Mouse (Mus musculus) CH12.LX (cell line): Measurements from ENCODE around the gene Med26. TPM values are rescaled to one million over a fixed set of nuclear protein-coding genes. Genes with fewer than 3 reads are reported as not detected.

ENCODE experiments used
- DNase-seq: peaks from one replicate; pipeline ENCODE4 v3.0.0-alpha.2; 2013; ENCODE audit errors: extremely low read depth
- H3K27ac ChIP-seq: 2 replicates; pipeline ENCODE4 v1.5.1; 2012; ENCODE audit warnings: low read depth, mild to moderate bottlenecking, control low read depth, moderate library complexity; ENCODE audit not compliant: insufficient read depth
- H3K27me3 ChIP-seq: replicated peaks from 2 replicates; pipeline ENCODE3; 2012; ENCODE audit warnings: inconsistent platforms
- H3K36me3 ChIP-seq, 2 experiments: replicated peaks in 1 of 2; 2 replicates each; pipeline versions ENCODE3 to v1.6.1; 2012; ENCODE audit warnings: inconsistent platforms in 1 of 2, low read length in 1 of 2, mild to moderate bottlenecking in 1 of 2, mixed read lengths in 1 of 2, moderate library complexity in 1 of 2; ENCODE audit not compliant: control insufficient read depth in 1 of 2, insufficient read depth in 1 of 2
- H3K4me1 ChIP-seq, 2 experiments: 2 replicates each; pipeline ENCODE4 v1.6.1; 2012; ENCODE audit warnings: inconsistent platforms in 1 of 2, moderate library complexity in 1 of 2; ENCODE audit not compliant: insufficient read depth in 2 of 2, control insufficient read depth in 1 of 2
- H3K4me2 ChIP-seq: 2 replicates; pipeline ENCODE4 v1.6.1; 2012; ENCODE audit warnings: low read depth, mild to moderate bottlenecking, control low read depth; ENCODE audit not compliant: poor library complexity, insufficient read depth, severe bottlenecking
- H3K4me3 ChIP-seq, 3 experiments: fragments of 150-350 bp in 1 of 3; sonication (generic) in 1 of 3; replicated peaks in 1 of 3; 2 replicates each; pipeline versions ENCODE3 to v1.5.1; 2011 to 2012; ENCODE audit warnings: low read depth in 2 of 3, low read length in 2 of 3, mild to moderate bottlenecking in 2 of 3, moderate library complexity in 2 of 3, control low read depth in 1 of 3, improper control_type of control experiment in 1 of 3, inconsistent platforms in 1 of 3, mixed read lengths in 1 of 3; ENCODE audit not compliant: poor library complexity in 1 of 3
- H3K79me2 ChIP-seq: replicated peaks from 2 replicates; pipeline ENCODE4 v1.6.1; 2012; ENCODE audit warnings: mild to moderate bottlenecking, moderate library complexity; ENCODE audit not compliant: control insufficient read depth, poor library complexity, insufficient read depth, severe bottlenecking; ENCODE audit errors: extremely low read depth
- H3K9ac ChIP-seq: 2 replicates; pipeline ENCODE4 v1.6.1; 2012; ENCODE audit warnings: low read depth, mild to moderate bottlenecking, control low read depth, moderate library complexity; ENCODE audit not compliant: insufficient read depth
- H3K9me3 ChIP-seq: replicated peaks from 2 replicates; pipeline ENCODE3; 2012; ENCODE audit warnings: low read length, inconsistent platforms, mixed read lengths
- BHLHE40 ChIP-seq: IDR thresholded peaks from 2 replicates; pipeline ENCODE4 v1.6.1; 2011; ENCODE audit warnings: mild to moderate bottlenecking, low read depth, low read length, improper control_type of control experiment
- CHD1 ChIP-seq: IDR thresholded peaks from 2 replicates; pipeline ENCODE4 v1.6.1; 2012; ENCODE audit warnings: low read depth, low read length, improper control_type of control experiment, inconsistent platforms
- CHD2 ChIP-seq: IDR thresholded peaks from 2 replicates; pipeline ENCODE4 v1.6.1; 2011; ENCODE audit warnings: low read length, improper control_type of control experiment
- CTCF ChIP-seq, 2 experiments: IDR thresholded peaks in 1 of 2; conservative IDR thresholded peaks in 1 of 2; 2 replicates each; pipeline ENCODE4 v1.5.1; 2011 to 2012; ENCODE audit warnings: low read depth in 2 of 2, low read length in 2 of 2, improper control_type of control experiment in 1 of 2, inconsistent platforms in 1 of 2, mild to moderate bottlenecking in 1 of 2, moderate library complexity in 1 of 2
- E2F4 ChIP-seq: IDR thresholded peaks from 2 replicates; pipeline ENCODE4 v1.6.1; 2011; ENCODE audit warnings: low read depth, low read length, improper control_type of control experiment; ENCODE audit not compliant: insufficient replicate concordance
- ELF1 ChIP-seq: IDR thresholded peaks from 2 replicates; pipeline ENCODE4 v1.6.1; 2014; ENCODE audit warnings: low read depth, mild to moderate bottlenecking, inconsistent platforms, low read length, improper control_type of control experiment
- EP300 ChIP-seq: IDR thresholded peaks from 2 replicates; pipeline ENCODE4 v1.6.1; 2011; ENCODE audit warnings: low read length, improper control_type of control experiment
- ETS1 ChIP-seq: conservative IDR thresholded peaks from 2 replicates; pipeline ENCODE4 v1.6.1; 2012; ENCODE audit warnings: low read depth, mild to moderate bottlenecking, inconsistent platforms, low read length, improper control_type of control experiment, moderate library complexity
- GABPA ChIP-seq: IDR thresholded peaks from 2 replicates; pipeline ENCODE4 v1.6.1; 2012; ENCODE audit warnings: low read depth, low read length, improper control_type of control experiment, inconsistent platforms; ENCODE audit not compliant: insufficient replicate concordance
- HCFC1 ChIP-seq: IDR thresholded peaks from 2 replicates; pipeline ENCODE4 v1.6.1; 2012; ENCODE audit warnings: low read depth, mild to moderate bottlenecking, inconsistent platforms, low read length, improper control_type of control experiment
- IRF4 ChIP-seq: IDR thresholded peaks from 2 replicates; pipeline ENCODE4 v1.6.1; 2014; ENCODE audit warnings: low read depth, mild to moderate bottlenecking, inconsistent platforms, low read length, improper control_type of control experiment
- JUN ChIP-seq: IDR thresholded peaks from 2 replicates; pipeline ENCODE4 v1.6.1; 2011; ENCODE audit warnings: low read depth, mild to moderate bottlenecking, low read length, improper control_type of control experiment, moderate library complexity; ENCODE audit not compliant: insufficient read depth
- JUND ChIP-seq: conservative IDR thresholded peaks from 2 replicates; pipeline ENCODE4 v1.6.1; 2011; ENCODE audit warnings: low read depth, low read length, improper control_type of control experiment
- KAT2A ChIP-seq: IDR thresholded peaks from 2 replicates; pipeline ENCODE4 v1.6.1; 2012; ENCODE audit warnings: low read length, improper control_type of control experiment, inconsistent platforms; ENCODE audit not compliant: insufficient replicate concordance
- MAFK ChIP-seq: IDR thresholded peaks from 2 replicates; pipeline ENCODE4 v1.6.1; 2011; ENCODE audit warnings: low read length, improper control_type of control experiment; ENCODE audit not compliant: insufficient replicate concordance
- MAX ChIP-seq: IDR thresholded peaks from 2 replicates; pipeline ENCODE4 v1.6.1; 2011; ENCODE audit warnings: low read length, improper control_type of control experiment
- MAZ ChIP-seq: IDR thresholded peaks from 2 replicates; pipeline ENCODE4 v1.6.1; 2012; ENCODE audit warnings: low read depth, mild to moderate bottlenecking, inconsistent platforms, low read length, improper control_type of control experiment, moderate library complexity
- MEF2A ChIP-seq: IDR thresholded peaks from 2 replicates; pipeline ENCODE4 v1.6.1; 2014; ENCODE audit warnings: low read depth, mild to moderate bottlenecking, inconsistent platforms, low read length, improper control_type of control experiment, borderline replicate concordance
- MXI1 ChIP-seq: IDR thresholded peaks from 2 replicates; pipeline ENCODE4 v1.6.1; 2011; ENCODE audit warnings: mild to moderate bottlenecking, low read depth, low read length, improper control_type of control experiment
- MYC ChIP-seq: IDR thresholded peaks from 2 replicates; pipeline ENCODE4 v1.6.1; 2011; ENCODE audit warnings: low read depth, mild to moderate bottlenecking, improper control_type of control experiment, low read length
- NELFE ChIP-seq: IDR thresholded peaks from 2 replicates; pipeline ENCODE4 v1.6.1; 2011; ENCODE audit warnings: low read depth, low read length, improper control_type of control experiment
- NRF1 ChIP-seq: IDR thresholded peaks from 2 replicates; pipeline ENCODE4 v1.6.1; 2014; ENCODE audit warnings: low read depth, mild to moderate bottlenecking, inconsistent platforms, low read length, improper control_type of control experiment, moderate library complexity
- PAX5 ChIP-seq: IDR thresholded peaks from 2 replicates; pipeline ENCODE4 v1.6.1; 2012; ENCODE audit warnings: low read length, inconsistent platforms, mixed read lengths
- POLR2A ChIP-seq: IDR thresholded peaks from 2 replicates; pipeline ENCODE4 v1.6.1; 2011; ENCODE audit warnings: low read depth, mild to moderate bottlenecking, improper control_type of control experiment, low read length
- POLR2AphosphoS2 ChIP-seq: IDR thresholded peaks from 2 replicates; pipeline ENCODE4 v1.6.1; 2011; ENCODE audit warnings: low read depth, low read length, improper control_type of control experiment
- RAD21 ChIP-seq: IDR thresholded peaks from 2 replicates; pipeline ENCODE4 v1.6.1; 2011; ENCODE audit warnings: low read depth, mild to moderate bottlenecking, low read length, improper control_type of control experiment, moderate library complexity
- RCOR1 ChIP-seq: conservative IDR thresholded peaks from 2 replicates; pipeline ENCODE4 v1.6.1; 2012; ENCODE audit warnings: low read depth, mild to moderate bottlenecking, inconsistent platforms, low read length, improper control_type of control experiment
- SIN3A ChIP-seq: IDR thresholded peaks from 2 replicates; pipeline ENCODE4 v1.6.1; 2012; ENCODE audit warnings: low read length, improper control_type of control experiment, inconsistent platforms
- SMC3 ChIP-seq: IDR thresholded peaks from 2 replicates; pipeline ENCODE4 v1.6.1; 2011; ENCODE audit warnings: low read depth, low read length, improper control_type of control experiment
- TBP ChIP-seq: conservative IDR thresholded peaks from 2 replicates; pipeline ENCODE4 v1.6.1; 2011; ENCODE audit warnings: low read depth, low read length, improper control_type of control experiment
- TCF12 ChIP-seq: IDR thresholded peaks from 2 replicates; pipeline ENCODE4 v1.6.1; 2014; ENCODE audit warnings: low read depth, mild to moderate bottlenecking, inconsistent platforms, low read length, improper control_type of control experiment
- UBTF ChIP-seq: IDR thresholded peaks from 2 replicates; pipeline ENCODE4 v1.6.1; 2012; ENCODE audit warnings: low read depth, mild to moderate bottlenecking, inconsistent platforms, low read length, improper control_type of control experiment, moderate library complexity
- USF1 ChIP-seq: IDR thresholded peaks from 2 replicates; pipeline ENCODE4 v1.6.1; 2014; ENCODE audit warnings: low read depth, mild to moderate bottlenecking, inconsistent platforms, low read length, improper control_type of control experiment
- USF2 ChIP-seq: conservative IDR thresholded peaks from 2 replicates; pipeline ENCODE4 v1.6.1; 2011; ENCODE audit warnings: low read depth, low read length, improper control_type of control experiment
- ZC3H11A ChIP-seq: IDR thresholded peaks from 2 replicates; pipeline ENCODE4 v1.6.1; 2012; ENCODE audit warnings: low read depth, mild to moderate bottlenecking, inconsistent platforms, low read length, improper control_type of control experiment
- ZKSCAN1 ChIP-seq: IDR thresholded peaks from 2 replicates; pipeline ENCODE4 v1.6.1; 2012; ENCODE audit warnings: low read depth, inconsistent platforms, low read length, improper control_type of control experiment, borderline replicate concordance
- ZMIZ1 ChIP-seq: IDR thresholded peaks from 2 replicates; pipeline ENCODE4 v1.6.1; 2012; ENCODE audit warnings: low read depth, mild to moderate bottlenecking, inconsistent platforms, low read length, improper control_type of control experiment
- ZNF384 ChIP-seq: IDR thresholded peaks from 2 replicates; pipeline ENCODE4 v1.6.1; 2012; ENCODE audit warnings: low read depth, low read length, improper control_type of control experiment, inconsistent platforms
- dilution Hi-C: fragments of 300-500 bp; cut with MboI; formaldehyde crosslinking; loops from 2 replicates; pipeline ENCODE4 v1.14.3; 2020; ENCODE audit warnings: low sequenced_read_pairs; ENCODE audit not compliant: extremely low pct_unique_long_range_greater_than_20kb, extremely low pct_ligation_motif_present
- in situ Hi-C: fragments of 300-500 bp; cut with MboI; formaldehyde crosslinking; loops from 3 replicates; pipeline ENCODE4 v1.14.3; 2019; ENCODE audit warnings: low sequenced_read_pairs, low pct_ligation_motif_present, low pct_unique_long_range_greater_than_20kb, mixed read lengths
- polyA plus RNA-seq: library from polyadenylated mRNA; unstranded; fragments of >175 nt; gene quantifications from 2 replicates; pipeline ENCODE4 v1.2.1, GENCODE M21; 2012; ENCODE audit warnings: low read depth; ENCODE audit not compliant: insufficient read length
- total RNA-seq, 2 experiments: library from RNA; depleted of rRNA; stranded (reverse); fragments of 300-350 nt in 1 of 2; fragments of >200 nt in 1 of 2; gene quantifications; 2 replicates each; pipeline ENCODE4 v1.2.3; 2012 to 2014

The Med26 gene
- total and polyA plus RNA-seq, 3 experiments, result 8.7 to 12.9 (median 9.7) TPM

DNA sequence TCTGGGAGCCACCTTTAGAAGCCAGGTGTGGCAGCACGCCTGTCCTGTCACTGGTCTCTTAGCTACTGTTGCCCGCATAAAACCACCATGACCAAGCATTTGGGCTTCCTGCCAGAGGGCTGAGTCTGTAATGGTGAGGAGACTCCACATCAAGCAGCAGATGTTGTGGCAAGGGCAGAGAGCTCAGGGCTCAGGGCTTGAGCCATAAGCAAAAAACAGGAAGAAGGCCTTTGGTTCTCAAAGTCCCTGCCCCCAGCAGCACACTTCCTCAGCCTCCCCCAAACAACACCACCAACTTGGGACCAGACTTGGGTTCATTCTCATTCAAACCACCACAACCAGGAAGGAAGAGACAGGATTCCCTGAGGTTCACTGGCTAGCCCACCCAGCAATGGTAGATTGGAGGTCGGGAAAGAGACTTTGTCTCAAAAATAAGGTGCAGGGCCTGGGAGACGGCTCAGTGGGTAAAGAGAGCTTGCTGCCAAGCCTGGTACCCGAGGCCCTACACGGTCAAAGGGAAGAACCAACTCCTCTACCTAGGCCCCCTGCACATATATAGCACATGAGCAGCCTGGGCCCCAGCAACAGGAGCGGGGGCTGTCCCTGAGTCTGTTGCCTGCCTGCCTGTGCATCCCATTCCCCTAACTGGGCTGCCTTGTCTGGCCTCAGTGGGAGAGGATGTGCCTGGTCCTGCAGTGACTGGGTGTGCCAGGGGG is 35.1 kb upstream of the Med26 start:
- H3K36me3 ChIP-seq, result peaks cover 5 to 20% of the 10 kb centered on the region in 2 experiments
- TF ChIP-seq TBP (0 out of 2 replicates have a peak, but pooled peaks have one; percentile 62), CTCF (conservative IDR thresholded peaks at IDR 0.05 in 1 of 2, IDR thresholded peaks at IDR 0.05 in 1 of 2; ENCODE audit: low read depth in 2 of 2, low read length in 2 of 2) (no peak), RCOR1 (no peak), MEF2A (peak; percentile 83), E2F4 (no peak), NRF1 (no peak), USF1 (no peak), MYC (0 out of 2 replicates have a peak, but pooled peaks have one; percentile 18), MXI1 (no peak), UBTF (no peak; the same call in 1 of the 2 replicates), MAFK (no peak), JUN (no peak), ZKSCAN1 (no peak), JUND (no peak), PAX5 (no peak), SIN3A (no peak), ZC3H11A (no peak), USF2 (no peak), ZNF384 (no peak), MAZ (peak; percentile 62; the same call in 1 of the 2 replicates), EP300 (peak; percentile 5; the same call in 1 of the 2 replicates), NELFE (0 out of 2 replicates have a peak, but pooled peaks have one; percentile 18), GABPA (no peak), RAD21 (no peak), IRF4 (peak; percentile 13), ETS1 (no peak), HCFC1 (no peak), POLR2AphosphoS2 (no peak), BHLHE40 (peak; percentile 48; the same call in 1 of the 2 replicates), POLR2A (peak; percentile 25; the same call in 1 of the 2 replicates), SMC3 (peak; percentile 5; the same call in 1 of the 2 replicates), ZMIZ1 (peak; percentile 43; the same call in 1 of the 2 replicates), TCF12 (peak; percentile 37; the same call in 1 of the 2 replicates), MAX (peak; percentile 18; the same call in 1 of the 2 replicates), CHD1 (no peak), ELF1 (peak; percentile 82), CHD2 (peak; percentile 66), KAT2A (no peak)
- H3K4me3 ChIP-seq, result peak overlapping the region in 1 of 3 experiments; percentile 4
- peak overlapping the region; percentile 90 for H3K27ac ChIP-seq
- peak overlapping the region; percentile 62 for H3K9ac ChIP-seq
- H3K4me1 ChIP-seq, result peaks cover 17 to 56% of the 10 kb centered on the region in 2 experiments
- peak; percentile 79 for DNase-seq
- H3K27me3 ChIP-seq, result no peaks in the 10 kb centered on the region
- dilution Hi-C loops (no loop called here), in situ Hi-C loops (no loop called here)
- H3K9me3 ChIP-seq, result no peaks in the 10 kb centered on the region
- no peaks in the 10 kb centered on the region for H3K79me2 ChIP-seq
- peak overlapping the region; percentile 51; the same call in 1 of the 2 replicates for H3K4me2 ChIP-seq
